Mouse (Mus musculus) stomach, embryonic 14.5 days (tissue): ENCODE measurements around the gene Meaf6. TPM values are rescaled to one million over a fixed set of nuclear protein-coding genes. Genes with fewer than 3 reads are reported as not detected.
A peak's percentile ranks its signal among the peaks of the same experiment; 100 is the strongest.

Experiments
- ATAC-seq: fragments of 200-750 bp; cut with Nextera tagmentation; 2 replicates; pipeline ENCODE4 v1.8.0; 2017; ENCODE audit warnings: low read depth, moderate TSS enrichment; ENCODE audit not compliant: insufficient number of reproducible peaks, insufficient read depth, low FRiP score
- H3K27ac ChIP-seq: fragments of 300-500 bp; sonication (generic); 2 replicates; pipeline ENCODE4 v1.5.1; 2014; ENCODE audit warnings: mild to moderate bottlenecking, low read length, moderate library complexity, mixed read lengths
- H3K27me3 ChIP-seq: fragments of 300-500 bp; sonication (generic); 2 replicates; pipeline ENCODE4 v1.6.1; 2014; ENCODE audit warnings: low read length, control low read depth, mixed read lengths; ENCODE audit not compliant: control insufficient read depth, insufficient read depth
- H3K36me3 ChIP-seq: fragments of 300-500 bp; sonication (generic); 2 replicates; pipeline ENCODE4 v1.6.1; 2014; ENCODE audit warnings: mild to moderate bottlenecking, control low read depth, low read length, moderate library complexity, mixed read lengths; ENCODE audit not compliant: control insufficient read depth, insufficient read depth
- H3K4me1 ChIP-seq: fragments of 300-500 bp; sonication (generic); 2 replicates; pipeline ENCODE4 v1.6.1; 2014; ENCODE audit warnings: low read length, control low read depth, mixed read lengths; ENCODE audit not compliant: control insufficient read depth, insufficient read depth
- H3K4me2 ChIP-seq: fragments of 300-500 bp; sonication (generic); replicated peaks from 2 replicates; pipeline ENCODE4 v1.6.1; 2014; ENCODE audit warnings: low read depth, low read length, control low read depth
- H3K4me3 ChIP-seq: fragments of 300-500 bp; sonication (generic); 2 replicates; pipeline ENCODE4 v1.5.1; 2014; ENCODE audit warnings: low read depth, low read length, control low read depth
- H3K9ac ChIP-seq: fragments of 300-500 bp; sonication (generic); replicated peaks from 2 replicates; pipeline ENCODE4 v1.6.1; 2014; ENCODE audit warnings: low read depth, mild to moderate bottlenecking, control low read depth, low read length, moderate library complexity, mixed read lengths
- H3K9me3 ChIP-seq: fragments of 300-500 bp; sonication (generic); 2 replicates; pipeline ENCODE4 v1.6.1; 2016; ENCODE audit warnings: low read depth, low read length, control low read depth; ENCODE audit not compliant: control insufficient read depth
- WGBS: fragments of 180-500 bp; shearing (Covaris S2); extraction: QIAGEN DNeasy Blood & Tissue Kit; methylation state at CpG from one replicate; pipeline ENCODE4 v1.1.7; 2014; 5-methylcytosine and 5-hydroxymethylcytosine counted together
- polyA plus RNA-seq: library from polyadenylated mRNA; unstranded; fragments of >200 nt; fragmentation: Nextera tagmentation; extraction: Ambion mirVana; gene quantifications from 2 replicates; pipeline ENCODE4 v1.2.1, GENCODE M21; 2014

Gene Meaf6
- polyA plus RNA-seq, 1 experiment from 2014 or later = 69.2 TPM

- Histone ChIP-seq H3K9ac (peak within 1 kb of the TSS; percentile 81), H3K4me3 (peak within 1 kb of the TSS; percentile 87), H3K4me2 (peak within 1 kb of the TSS; percentile 88), H3K4me1 (peaks cover 7% of the 10 kb centered on the region), H3K27ac (no peak within 1 kb of the TSS), H3K9me3 (no peaks in the 10 kb centered on the region), H3K36me3 (peaks cover 16% of the 10 kb centered on the region), H3K27me3 (no peaks in the 10 kb centered on the region)
- 2% methylated on average over 26 of the region's 26 CpGs for WGBS
- 0 out of 2 replicates have a peak, but pooled peaks have one; percentile 5 for ATAC-seq
Observed at GRCm38 (mm10) chr4:125065517-125066307, 19.2 kb upstream of the Meaf6 start, which contains the start of gene Dnali1. Dnali1 (minus strand) TSS chr4:125065703.

DNA sequence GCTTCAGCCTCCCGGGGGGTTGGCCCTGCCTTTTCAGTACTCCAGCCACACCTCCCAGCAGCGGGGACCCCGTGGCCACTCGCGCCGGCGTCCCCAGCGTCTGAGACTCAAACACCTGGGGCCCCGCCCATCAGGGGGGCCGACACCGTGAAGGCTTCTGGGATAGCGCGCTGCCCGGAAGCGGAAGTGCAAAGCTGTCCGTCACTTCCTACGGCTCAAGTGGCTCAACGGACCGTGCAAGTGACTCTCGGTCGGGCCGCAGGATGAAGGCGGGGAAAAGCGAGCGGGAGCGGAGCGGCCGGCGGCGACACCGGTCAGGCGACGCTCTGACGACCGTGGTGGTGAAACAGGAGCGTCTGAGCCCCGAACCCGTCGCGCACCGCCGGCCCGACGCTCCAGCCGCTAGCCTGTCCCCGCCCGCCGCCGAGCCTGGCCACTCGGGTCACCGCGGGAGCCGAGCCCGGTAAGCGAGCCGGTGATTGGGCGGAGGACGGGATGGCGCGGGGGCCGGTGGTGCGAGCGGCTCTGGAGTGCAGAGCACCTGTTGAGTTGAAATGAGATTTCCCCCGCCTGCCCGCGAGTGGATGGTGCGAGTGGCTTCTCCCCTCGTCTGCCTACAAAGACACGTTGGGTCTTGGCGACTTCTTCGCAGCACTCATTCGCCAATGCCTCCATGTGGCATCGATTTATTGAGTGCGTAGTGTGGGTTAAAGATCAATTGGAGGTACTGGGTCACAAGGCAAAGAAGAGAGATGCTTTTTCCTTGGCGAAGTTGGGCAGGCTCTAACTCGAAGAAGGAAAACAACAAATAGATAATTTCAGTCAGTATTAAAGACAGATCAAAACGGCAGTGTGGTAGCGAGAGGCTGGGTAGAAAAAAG is 18.2 kb upstream of the Meaf6 start, which contains the start of gene Snip1:
Gene Snip1, plus strand, starts transcription at position 183 of the 881 bp plus-strand sequence.
- Histone ChIP-seq H3K9ac (peak within 1 kb of the TSS; percentile 81), H3K4me3 (peak within 1 kb of the TSS; percentile 87), H3K4me2 (peak within 1 kb of the TSS; percentile 88), H3K36me3 (peaks cover 27% of the 10 kb centered on the region), H3K27ac (no peak within 1 kb of the TSS), H3K27me3 (no peaks in the 10 kb centered on the region), H3K4me1 (peaks cover 7% of the 10 kb centered on the region), H3K9me3 (no peaks in the 10 kb centered on the region)
- WGBS = under 1% methylated on average over 78 of the region's 78 CpGs
- peak; percentile 93 for ATAC-seq

GRCm38 (mm10) chr4:125077700-125078099 is 7.2 kb upstream of the Meaf6 start:
- Histone ChIP-seq H3K27me3 (no peaks in the 10 kb centered on the region), H3K9me3 (no peaks in the 10 kb centered on the region), H3K27ac (no peak overlapping the region), H3K4me2 (no peak overlapping the region), H3K4me1 (no peaks in the 10 kb centered on the region), H3K36me3 (peaks cover 29% of the 10 kb centered on the region), H3K4me3 (no peak overlapping the region), H3K9ac (no peak overlapping the region)
- no peak for ATAC-seq
- 98% methylated on average over 2 of the region's 2 CpGs for WGBS

GRCm38 (mm10) chr4:125078698-125079097 is 6.2 kb upstream of the Meaf6 start:
- 89% methylated on average over 2 of the region's 2 CpGs for WGBS
- Histone ChIP-seq H3K4me2 (no peak overlapping the region), H3K9me3 (no peaks in the 10 kb centered on the region), H3K4me3 (no peak overlapping the region), H3K27ac (no peak overlapping the region), H3K36me3 (peaks cover 19% of the 10 kb centered on the region), H3K4me1 (no peaks in the 10 kb centered on the region), H3K9ac (no peak overlapping the region), H3K27me3 (no peaks in the 10 kb centered on the region)
- no peak for ATAC-seq

- no peaks in the 10 kb centered on the region for H3K27me3 ChIP-seq
- H3K36me3 ChIP-seq = peaks cover 8% of the 10 kb centered on the region; the same call in 1 of the 2 replicates
- peak overlapping the region; percentile 97 for H3K27ac ChIP-seq
- peak overlapping the region; percentile 74 for H3K4me3 ChIP-seq
- H3K4me2 ChIP-seq = peak overlapping the region; percentile 72
- H3K9me3 ChIP-seq = no peaks in the 10 kb centered on the region
- ATAC-seq = peak; percentile 94
- H3K9ac ChIP-seq = peak overlapping the region; percentile 65
- WGBS = 0% methylated on average over 42 of the region's 45 CpGs
- peaks cover 10% of the 10 kb centered on the region for H3K4me1 ChIP-seq
Observed at GRCm38 (mm10) chr4:125085346-125085841, 460 bp downstream of the Meaf6 start.

GRCm38 (mm10) chr4:125093031-125093430 is 8.1 kb downstream of the Meaf6 start:
- Histone ChIP-seq H3K27me3 (no peaks in the 10 kb centered on the region), H3K4me3 (no peak overlapping the region), H3K9me3 (no peaks in the 10 kb centered on the region), H3K4me1 (no peaks in the 10 kb centered on the region), H3K9ac (no peak overlapping the region), H3K4me2 (no peak overlapping the region), H3K36me3 (peaks cover 12% of the 10 kb centered on the region; the same call in 1 of the 2 replicates), H3K27ac (no peak overlapping the region)
- ATAC-seq = no peak
- 85% methylated on average over 5 of the region's 5 CpGs for WGBS

- no peak overlapping the region for H3K9ac ChIP-seq
- H3K4me1 ChIP-seq = no peaks in the 10 kb centered on the region
- WGBS = 84% methylated on average over 5 of the region's 5 CpGs
- H3K9me3 ChIP-seq = no peaks in the 10 kb centered on the region
- H3K27me3 ChIP-seq = no peaks in the 10 kb centered on the region
- no peak overlapping the region for H3K4me2 ChIP-seq
- H3K4me3 ChIP-seq = no peak overlapping the region
- peaks cover 3% of the 10 kb centered on the region; the same call in 1 of the 2 replicates for H3K36me3 ChIP-seq
- H3K27ac ChIP-seq = no peak overlapping the region
- no peak for ATAC-seq
Observed at GRCm38 (mm10) chr4:125096066-125096465, 11.1 kb downstream of the Meaf6 start.

DNA sequence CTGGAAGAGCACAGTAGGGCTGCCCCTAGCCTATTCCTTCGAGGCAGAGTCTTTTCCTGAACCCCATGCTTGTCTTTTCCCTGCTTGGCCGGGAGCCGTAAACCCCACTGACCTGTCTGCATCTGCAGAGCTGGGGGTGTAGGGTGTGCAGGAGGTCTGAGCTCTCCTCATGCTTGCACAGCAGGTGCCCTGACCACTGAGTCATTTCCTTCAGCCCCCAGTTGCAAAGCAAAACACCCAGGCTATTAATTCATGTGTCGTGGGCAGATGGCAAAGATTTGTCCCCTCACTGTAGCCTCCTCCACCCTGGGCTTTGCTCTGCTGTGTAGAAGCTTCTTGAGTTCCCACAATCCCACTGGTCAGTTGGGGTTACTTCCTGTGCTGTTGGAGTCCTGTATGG is 12.5 kb downstream of the Meaf6 start:
- Histone ChIP-seq H3K36me3 (no peaks in the 10 kb centered on the region), H3K9ac (no peak overlapping the region), H3K27ac (no peak overlapping the region), H3K4me3 (no peak overlapping the region), H3K4me2 (no peak overlapping the region), H3K9me3 (no peaks in the 10 kb centered on the region), H3K27me3 (no peaks in the 10 kb centered on the region), H3K4me1 (no peaks in the 10 kb centered on the region)
- ATAC-seq = no peak
- 87% methylated on average over 4 of the region's 4 CpGs for WGBS
